ENCODE assay signal across 9 mouse cellular contexts in the genomic region with DNA sequence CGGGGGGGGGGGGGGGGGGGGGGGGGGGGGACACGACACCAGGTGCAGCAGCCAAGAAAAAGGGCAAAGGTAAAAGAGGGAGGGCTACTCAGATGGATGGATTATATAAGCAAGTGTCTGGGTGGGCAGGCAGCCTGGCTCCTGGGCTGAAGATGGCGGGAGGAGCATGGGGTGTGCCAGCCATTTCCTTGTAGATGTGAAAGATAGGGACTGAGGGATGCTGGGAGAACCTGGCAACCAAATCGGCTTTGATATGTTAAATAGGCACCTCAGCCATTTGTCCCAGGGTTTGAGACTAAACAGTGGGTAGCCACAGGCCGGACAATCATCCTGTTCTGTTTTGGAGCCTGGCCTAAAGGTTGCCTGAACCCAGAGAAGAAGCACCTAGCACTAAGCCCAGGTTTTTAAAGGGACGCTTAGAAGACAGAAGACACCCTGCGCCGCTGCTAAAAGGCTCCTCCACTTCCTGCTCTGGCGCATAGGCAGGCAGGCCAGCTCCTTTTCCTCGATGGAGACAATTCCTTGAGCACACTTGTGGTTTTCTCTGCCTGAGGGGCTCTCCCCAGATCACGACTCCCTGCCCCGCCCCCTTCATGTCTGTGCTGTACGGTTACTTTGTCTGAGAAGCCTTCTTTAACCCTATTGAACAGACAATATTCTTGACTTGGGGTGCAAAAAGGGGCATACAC. TPM values are rescaled to one million over a fixed set of nuclear protein-coding genes. Genes with fewer than 3 reads are reported as not detected.
DNase-seq lines count a peak whose midpoint lies in the region; ATAC-seq and TF ChIP-seq lines count a peak whose summit lies in the region.
"Had no signal": no experiment of that assay in that cellular context is flagged by ENCODE, and none has a peak within 500 bp of the region (broad histone marks: within the 10 kb centered on the region; RNA-seq: fewer than 3 reads in every experiment).

No protein-coding gene starts in this region.

- H3K9me3 ChIP-seq in liver, embryonic 13.5 days (replicated peaks) = no peaks in the 10 kb centered on the region
- no peaks in the 10 kb centered on the region for H3K9me3 ChIP-seq in embryonic facial prominence, embryonic 13.5 days
- no peaks in the 10 kb centered on the region for H3K9me3 ChIP-seq in intestine, embryonic 16.5 days (ENCODE audit: control insufficient read depth, low read length)

- TF ChIP-seq POLR2A in small intestine, adult 2 months (IDR thresholded peaks at IDR 0.05; ENCODE audit: low read depth, low read length) = no peak

- H3K4me3 ChIP-seq in liver, embryonic 13.5 days (replicated peaks) = no peak overlapping the region
- peak overlapping the region; percentile 17; the same call in 1 of the 2 replicates for H3K4me3 ChIP-seq in embryonic facial prominence, embryonic 13.5 days
- H3K4me3 ChIP-seq in intestine, embryonic 16.5 days (ENCODE audit: low read length) = no peak overlapping the region
- H3K4me3 ChIP-seq in small intestine, adult 2 months (ENCODE audit: low read depth, low read length) = 0 out of 2 replicates have a peak overlapping the region, but pooled peaks have one; percentile 6

- no peaks in the 10 kb centered on the region for H3K36me3 ChIP-seq in liver, embryonic 13.5 days
- no peaks in the 10 kb centered on the region for H3K36me3 ChIP-seq in embryonic facial prominence, embryonic 13.5 days
- no peaks in the 10 kb centered on the region for H3K36me3 ChIP-seq in intestine, embryonic 16.5 days (ENCODE audit: control insufficient read depth, insufficient read depth, low read length)
- no peaks in the 10 kb centered on the region for H3K36me3 ChIP-seq in small intestine, adult 2 months (ENCODE audit: control insufficient read depth, insufficient read depth, low read length)

- H3K4me1 ChIP-seq in liver, embryonic 13.5 days (replicated peaks) = peaks cover 8% of the 10 kb centered on the region
- peaks cover 10% of the 10 kb centered on the region for H3K4me1 ChIP-seq in embryonic facial prominence, embryonic 13.5 days
- H3K4me1 ChIP-seq in intestine, embryonic 16.5 days (ENCODE audit: control insufficient read depth, insufficient read depth, low read length) = 0 out of 2 replicates have a peak, but pooled peaks cover 6% of the 10 kb centered on the region
- peaks cover 13% of the 10 kb centered on the region; the same call in 1 of the 2 replicates for H3K4me1 ChIP-seq in small intestine, adult 2 months (ENCODE audit: control insufficient read depth, insufficient read depth, insufficient read length, low read length)

- 9% methylated on average over 11 of the region's 13 CpGs for WGBS in liver, embryonic 13.5 days (ENCODE audit: insufficient replicate concordance)
- WGBS in embryonic facial prominence, embryonic 13.5 days = 5% methylated on average over 11 of the region's 13 CpGs
- 9% methylated on average over 11 of the region's 13 CpGs for WGBS in intestine, embryonic 16.5 days
- 7% methylated on average over 13 of the region's 13 CpGs for whole genome bisulfite sequencing in small intestine, adult 2 months

- peaks cover 8% of the 10 kb centered on the region; the same call in 1 of the 2 replicates for H3K27me3 ChIP-seq in liver, embryonic 13.5 days
- H3K27me3 ChIP-seq in embryonic facial prominence, embryonic 13.5 days = no peaks in the 10 kb centered on the region
- no peaks in the 10 kb centered on the region for H3K27me3 ChIP-seq in intestine, embryonic 16.5 days (replicated peaks; ENCODE audit: control insufficient read depth, insufficient read depth, low read length)
- H3K27me3 ChIP-seq in small intestine, adult 2 months (ENCODE audit: control insufficient read depth, insufficient read depth, low read length) = no peaks in the 10 kb centered on the region

- ATAC-seq in liver, embryonic 13.5 days (ENCODE audit: low read depth) = no peak
- ATAC-seq in embryonic facial prominence, embryonic 13.5 days (ENCODE audit: insufficient number of reproducible peaks, insufficient read depth, low FRiP score, low TSS enrichment, low read depth) = no peak
- ATAC-seq in intestine, embryonic 16.5 days = no peak
- ATAC-seq: activated CD4-positive, CD25-positive, alpha-beta regulatory T cell, adult 4 months had no signal

- H3K9ac ChIP-seq in liver, embryonic 13.5 days = no peak overlapping the region
- H3K9ac ChIP-seq in embryonic facial prominence, embryonic 13.5 days = peak overlapping the region; percentile 62; the same call in 1 of the 2 replicates
- no peak overlapping the region for H3K9ac ChIP-seq in intestine, embryonic 16.5 days (ENCODE audit: low read depth, low read length)

- no peak overlapping the region for H3K27ac ChIP-seq in liver, embryonic 13.5 days
- peak overlapping the region; percentile 28; the same call in 1 of the 2 replicates for H3K27ac ChIP-seq in embryonic facial prominence, embryonic 13.5 days
- no peak overlapping the region for H3K27ac ChIP-seq in intestine, embryonic 16.5 days (ENCODE audit: low read length)
- no peak overlapping the region for H3K27ac ChIP-seq in small intestine, adult 2 months (ENCODE audit: insufficient read depth, low read depth, low read length)

- 0 out of 2 replicates have a peak overlapping the region, but pooled peaks have one; percentile 1 for H3K4me2 ChIP-seq in liver, embryonic 13.5 days
- H3K4me2 ChIP-seq in embryonic facial prominence, embryonic 13.5 days = peak overlapping the region; percentile 51
- peak overlapping the region; percentile 7 for H3K4me2 ChIP-seq in intestine, embryonic 16.5 days (ENCODE audit: low read depth, low read length)

- TF ChIP-seq CTCF in small intestine, adult 2 months (IDR thresholded peaks at IDR 0.05; ENCODE audit: extremely low read depth, insufficient read length, insufficient replicate concordance, low read depth, low read length) = no peak

- DNase-seq in liver, embryonic 13.5 days = no peak
- DNase-seq in liver = no peak
- DNase-seq in adrenal gland, postnatal 36 days = no peak
- DNase-seq in urinary bladder, postnatal 25 days (ENCODE audit: low spot score) = no peak
- DNase-seq: lung, postnatal 10 days had no signal

RNA-seq across cellular contexts. Expression of a gene that starts 4.6 kb away (rescaled TPM):
- 7.3 and 8.5 TPM in 2 replicates for polyA plus RNA-seq in liver, embryonic 13.5 days (2015; fragmentation: Nextera tagmentation; extraction: Ambion mirVana)
- 20.2 and 21.7 TPM in 2 replicates for polyA plus RNA-seq in embryonic facial prominence, embryonic 13.5 days (2015; fragmentation: Nextera tagmentation; extraction: Ambion mirVana)
- polyA plus RNA-seq in intestine, embryonic 16.5 days (2015; fragmentation: Nextera tagmentation; extraction: Ambion mirVana) = 14.8 and 15.3 TPM in 2 replicates
- 0.89 and 2.2 TPM in 2 replicates for polyA plus RNA-seq in small intestine, adult 2 months (2012; rRNA removed)
- total RNA-seq in adrenal gland, postnatal 36 days (2021) = 10 to 100 TPM; 14.9 to 17.5 TPM

RNA-seq across cellular contexts. Expression of a gene that starts 11.1 kb away (rescaled TPM):
- 3.8 and 4.6 TPM in 2 replicates for polyA plus RNA-seq in liver, embryonic 13.5 days (2015; fragmentation: Nextera tagmentation; extraction: Ambion mirVana)
- polyA plus RNA-seq in embryonic facial prominence, embryonic 13.5 days (2015; fragmentation: Nextera tagmentation; extraction: Ambion mirVana) = 4.3 and 5.6 TPM in 2 replicates
- 95.3 and 105 TPM in 2 replicates for polyA plus RNA-seq in intestine, embryonic 16.5 days (2015; fragmentation: Nextera tagmentation; extraction: Ambion mirVana)
- polyA plus RNA-seq in small intestine, adult 2 months (2012; rRNA removed) = 14.6 and 46.0 TPM in 2 replicates
- 1 to 10 TPM; 1.7 to 2.9 TPM for total RNA-seq in adrenal gland, postnatal 36 days (2021)

Comparison
In these comparisons a context has a peak if more than half of its experiments do, and no peak if none do; other contexts are left out.
1. H3K4me2 ChIP-seq: peak in every context shown above with its lines; median percentile 51 in embryonic facial prominence, embryonic 13.5 days; 7 in intestine, embryonic 16.5 days; 1 in liver, embryonic 13.5 days.
2. H3K4me3 ChIP-seq: peak in embryonic facial prominence, embryonic 13.5 days (single experiment) and small intestine, adult 2 months (single experiment); none in liver, embryonic 13.5 days (single experiment) and intestine, embryonic 16.5 days (single experiment).